Mouse (Mus musculus) CD4-positive helper T cell, adult 2 months (primary cell): ENCODE results near the gene Bend5.

ENCODE experiments used
- DNase-seq: peaks from one replicate; pipeline ENCODE4 v3.0.0-alpha.2; 2012; ENCODE audit warnings: low read depth, missing footprints, low spot score

Bend5 gene

GRCm38 (mm10) chr4:111414818-111415488, at the start of gene Bend5:
TSS of gene Bend5 (plus strand) at chr4:111415006.
- peak; percentile 62 for DNase-seq

- DNase-seq, result no peak
Measured at GRCm38 (mm10) chr4:111367771-111368170, 47.0 kb upstream of the Bend5 start.

GRCm38 (mm10) chr4:111377159-111377558, 37.6 kb upstream of the Bend5 start:
- DNase-seq, result no peak

GRCm38 (mm10) chr4:111378071-111378470, 36.7 kb upstream of the Bend5 start:
- no peak for DNase-seq

- DNase-seq, result no peak
Measured at GRCm38 (mm10) chr4:111383101-111383500, 31.7 kb upstream of the Bend5 start.

- DNase-seq, result no peak
Measured at GRCm38 (mm10) chr4:111390736-111391135, 24.1 kb upstream of the Bend5 start.

- no peak for DNase-seq
Measured at GRCm38 (mm10) chr4:111399784-111400183, 15.0 kb upstream of the Bend5 start.

- no peak for DNase-seq
Measured at GRCm38 (mm10) chr4:111400676-111401075, 14.1 kb upstream of the Bend5 start.

GRCm38 (mm10) chr4:111403243-111403642, 11.6 kb upstream of the Bend5 start:
- DNase-seq, result no peak

- DNase-seq, result no peak
Measured at GRCm38 (mm10) chr4:111410731-111411130, 4.1 kb upstream of the Bend5 start.

GRCm38 (mm10) chr4:111414399-111414798, 407 bp upstream of the Bend5 start:
- no peak for DNase-seq

GRCm38 (mm10) chr4:111416126-111416525, 1.3 kb downstream of the Bend5 start:
- no peak for DNase-seq

- no peak for DNase-seq
Measured at GRCm38 (mm10) chr4:111416551-111416950, 1.7 kb downstream of the Bend5 start.

- no peak for DNase-seq
Measured at GRCm38 (mm10) chr4:111417716-111418115, 2.9 kb downstream of the Bend5 start.

GRCm38 (mm10) chr4:111419476-111419875, 4.7 kb downstream of the Bend5 start:
- DNase-seq, result no peak

GRCm38 (mm10) chr4:111420031-111420430, 5.2 kb downstream of the Bend5 start:
- DNase-seq, result no peak

GRCm38 (mm10) chr4:111420955-111421354, 6.1 kb downstream of the Bend5 start:
- DNase-seq, result no peak

GRCm38 (mm10) chr4:111421785-111422184, 7.0 kb downstream of the Bend5 start:
- DNase-seq, result no peak

- no peak for DNase-seq
Measured at GRCm38 (mm10) chr4:111424371-111424950, 9.7 kb downstream of the Bend5 start.

GRCm38 (mm10) chr4:111425170-111425569, 10.4 kb downstream of the Bend5 start:
- no peak for DNase-seq

GRCm38 (mm10) chr4:111431186-111431585, 16.4 kb downstream of the Bend5 start:
- DNase-seq, result no peak

- DNase-seq, result no peak
Measured at GRCm38 (mm10) chr4:111432013-111432412, 17.2 kb downstream of the Bend5 start.

GRCm38 (mm10) chr4:111432417-111432816, 17.6 kb downstream of the Bend5 start:
- DNase-seq, result no peak
